Mouse (Mus musculus): ENCODE measurements at regions not wholly inside any gene's neighbourhood (a gene's known extent, or its start where the extent isn't known, plus 50 kb on each side); places are given as distances from the start of the nearest gene placed in this dataset.

DNA sequence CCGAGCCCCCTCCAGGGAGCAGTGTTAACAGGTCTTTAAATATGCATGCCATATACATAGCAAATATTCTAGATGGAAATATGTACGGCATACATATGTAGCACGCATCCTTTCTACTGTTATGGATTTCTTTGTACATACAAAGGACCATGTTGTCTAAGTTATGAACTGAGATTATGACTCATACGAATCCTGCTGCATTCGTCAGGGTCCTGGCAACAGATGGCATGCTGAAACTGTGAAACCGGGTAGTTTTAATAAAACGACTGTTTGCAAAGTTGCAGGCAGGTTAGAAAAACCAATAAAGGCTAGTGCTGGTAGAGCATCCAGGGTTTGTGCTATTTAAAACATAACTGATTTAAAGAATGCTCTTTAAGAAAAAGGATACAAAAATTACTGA lies 88.8 kb upstream of the Tlk1 start:
- Histone ChIP-seq H3K9me3 (ENCODE audit: control insufficient read depth, low read length) (no peaks in the 10 kb centered on the region), H3K27ac (ENCODE audit: low read depth, low read length) (no peak overlapping the region), H3K4me2 (ENCODE audit: low read depth) (no peak overlapping the region), H3K4me3 (ENCODE audit: low read depth, low read length) (no peak overlapping the region), H3K27me3 (ENCODE audit: control insufficient read depth, insufficient read depth, low read length) (no peaks in the 10 kb centered on the region), H3K9ac (ENCODE audit: low read length) (no peak overlapping the region), H3K4me1 (ENCODE audit: control insufficient read depth, insufficient read depth, low read length) (no peaks in the 10 kb centered on the region), H3K36me3 (ENCODE audit: control insufficient read depth, insufficient read depth, low read length) (no peaks in the 10 kb centered on the region)
- DNase-seq (ENCODE audit: low spot score) (no peak), ATAC-seq (ENCODE audit: insufficient read depth, low FRiP score, low TSS enrichment) (no peak)
- WGBS = 92% methylated on average over 7 of the region's 7 CpGs

DNA sequence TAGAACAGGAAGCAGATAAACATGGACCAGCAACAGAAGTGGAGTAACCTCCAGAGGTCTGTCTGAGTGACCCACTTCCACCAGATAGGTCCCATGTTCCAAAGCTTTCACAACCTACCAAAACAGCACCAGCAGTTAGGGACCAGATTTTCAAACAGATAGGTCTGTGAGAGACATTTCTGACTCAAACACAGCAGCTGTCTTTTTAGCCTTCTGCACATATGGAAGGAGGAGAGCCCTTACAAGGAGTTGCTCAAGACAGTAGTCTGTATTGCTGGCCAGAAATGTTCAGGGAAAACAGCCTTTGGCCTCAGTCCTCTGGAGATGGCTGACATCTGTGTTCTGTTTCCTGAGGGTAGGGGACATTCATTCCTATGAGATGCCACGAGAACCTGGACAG lies 83.9 kb upstream of the Tlk1 start:
- H3K4me3 ChIP-seq (ENCODE audit: low read depth, low read length) = no peak overlapping the region
- no peak overlapping the region for H3K4me2 ChIP-seq (ENCODE audit: low read depth)
- H3K27me3 ChIP-seq (ENCODE audit: control insufficient read depth, insufficient read depth, low read length) = no peaks in the 10 kb centered on the region
- H3K36me3 ChIP-seq (ENCODE audit: control insufficient read depth, insufficient read depth, low read length) = no peaks in the 10 kb centered on the region
- H3K27ac ChIP-seq (ENCODE audit: low read depth, low read length) = no peak overlapping the region
- H3K9me3 ChIP-seq (ENCODE audit: control insufficient read depth, low read length) = no peaks in the 10 kb centered on the region
- H3K4me1 ChIP-seq (ENCODE audit: control insufficient read depth, insufficient read depth, low read length) = peaks cover 6% of the 10 kb centered on the region; the same call in 1 of the 2 replicates
- ATAC-seq (ENCODE audit: insufficient read depth, low FRiP score, low TSS enrichment) (no peak), DNase-seq (ENCODE audit: low spot score) (no peak)
- no peak overlapping the region for H3K9ac ChIP-seq (ENCODE audit: low read length)
- WGBS = 74% methylated on average over 1 of the region's 1 CpGs

DNA sequence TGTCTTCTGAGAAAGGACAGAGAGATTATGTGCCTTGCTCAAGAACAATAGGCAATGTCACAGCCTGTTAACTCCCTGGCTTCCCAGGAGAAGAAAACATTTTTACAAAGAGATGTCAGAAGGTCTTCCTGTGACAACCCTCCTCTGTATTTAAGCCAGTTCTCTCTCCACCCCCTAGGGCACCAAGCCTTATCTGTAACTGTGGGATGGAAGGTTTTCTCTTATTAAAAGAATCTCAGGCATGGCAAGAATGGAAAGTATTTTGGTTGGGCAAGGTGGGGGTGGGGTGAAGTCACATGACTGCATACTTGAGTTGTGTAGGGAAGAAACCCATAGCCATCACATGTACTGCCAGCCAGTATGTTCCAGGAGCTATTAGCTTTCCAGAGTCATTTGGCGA lies 83.1 kb upstream of the Tlk1 start:
- Histone ChIP-seq H3K36me3 (ENCODE audit: control insufficient read depth, insufficient read depth, low read length) (no peaks in the 10 kb centered on the region), H3K9me3 (ENCODE audit: control insufficient read depth, low read length) (no peaks in the 10 kb centered on the region), H3K4me3 (ENCODE audit: low read depth, low read length) (no peak overlapping the region), H3K4me2 (ENCODE audit: low read depth) (no peak overlapping the region), H3K27me3 (ENCODE audit: control insufficient read depth, insufficient read depth, low read length) (no peaks in the 10 kb centered on the region), H3K4me1 (ENCODE audit: control insufficient read depth, insufficient read depth, low read length) (peaks cover 6% of the 10 kb centered on the region; the same call in 1 of the 2 replicates), H3K27ac (ENCODE audit: low read depth, low read length) (no peak overlapping the region), H3K9ac (ENCODE audit: low read length) (no peak overlapping the region)
- WGBS = 73% methylated on average over 1 of the region's 1 CpGs
- DNase-seq (ENCODE audit: low spot score) = peak; percentile 30
- no peak for ATAC-seq (ENCODE audit: insufficient read depth, low FRiP score, low TSS enrichment)

DNA sequence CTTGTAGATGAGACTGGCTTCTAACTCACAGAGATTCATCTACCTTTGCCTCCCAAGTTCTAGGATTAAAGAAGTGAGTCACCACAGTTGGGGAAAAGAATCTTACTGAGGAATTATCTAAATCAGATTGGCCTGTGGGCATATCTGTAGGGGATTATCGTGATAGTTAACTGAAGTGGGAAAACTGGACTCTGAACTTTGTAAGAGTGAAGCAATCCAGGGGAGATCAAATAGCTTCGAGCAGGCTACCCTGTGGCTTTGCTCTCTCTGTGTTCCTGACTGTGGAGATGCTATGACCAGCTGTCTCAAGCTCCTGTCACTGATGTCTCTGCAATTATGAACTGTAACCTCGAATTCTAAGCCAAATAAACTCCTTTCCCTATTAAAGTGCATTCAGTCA lies 80.7 kb upstream of the Tlk1 start:
- H3K27me3 ChIP-seq (ENCODE audit: control insufficient read depth, insufficient read depth, low read length) = no peaks in the 10 kb centered on the region
- no peak overlapping the region for H3K27ac ChIP-seq (ENCODE audit: low read depth, low read length)
- H3K9me3 ChIP-seq (ENCODE audit: control insufficient read depth, low read length) = no peaks in the 10 kb centered on the region
- DNase-seq (ENCODE audit: low spot score) (no peak), ATAC-seq (ENCODE audit: insufficient read depth, low FRiP score, low TSS enrichment) (no peak)
- H3K4me2 ChIP-seq (ENCODE audit: low read depth) = no peak overlapping the region
- 71% methylated on average over 3 of the region's 3 CpGs for WGBS
- no peak overlapping the region for H3K4me3 ChIP-seq (ENCODE audit: low read depth, low read length)
- no peak overlapping the region for H3K9ac ChIP-seq (ENCODE audit: low read length)
- H3K36me3 ChIP-seq (ENCODE audit: control insufficient read depth, insufficient read depth, low read length) = no peaks in the 10 kb centered on the region
- H3K4me1 ChIP-seq (ENCODE audit: control insufficient read depth, insufficient read depth, low read length) = peaks cover 6% of the 10 kb centered on the region; the same call in 1 of the 2 replicates

DNA sequence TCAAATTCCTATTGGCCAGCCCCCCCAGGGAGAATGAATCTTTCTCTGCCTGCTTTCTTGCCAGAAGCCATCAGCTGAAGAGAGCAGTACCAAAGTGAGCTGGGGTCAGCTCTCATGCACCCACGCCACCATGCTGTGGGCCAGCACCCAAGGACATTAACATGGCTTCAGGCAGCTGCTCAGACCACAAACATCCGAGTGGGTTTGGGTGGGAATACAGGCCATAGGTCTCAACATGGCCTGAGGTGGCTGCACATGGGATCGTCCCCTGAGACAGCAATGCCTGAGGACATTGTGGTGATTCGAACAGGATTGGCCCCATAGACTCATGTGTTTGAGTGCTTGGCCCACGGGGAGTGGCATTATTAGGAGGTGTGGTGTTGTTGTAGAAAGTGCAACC lies 78.9 kb upstream of the Tlk1 start:
- Histone ChIP-seq H3K9me3 (ENCODE audit: control insufficient read depth, low read length) (no peaks in the 10 kb centered on the region), H3K36me3 (ENCODE audit: control insufficient read depth, insufficient read depth, low read length) (no peaks in the 10 kb centered on the region), H3K4me3 (ENCODE audit: low read depth, low read length) (no peak overlapping the region), H3K9ac (ENCODE audit: low read length) (no peak overlapping the region), H3K27ac (ENCODE audit: low read depth, low read length) (no peak overlapping the region), H3K4me2 (ENCODE audit: low read depth) (no peak overlapping the region), H3K4me1 (ENCODE audit: control insufficient read depth, insufficient read depth, low read length) (peaks cover 6% of the 10 kb centered on the region; the same call in 1 of the 2 replicates), H3K27me3 (ENCODE audit: control insufficient read depth, insufficient read depth, low read length) (no peaks in the 10 kb centered on the region)
- DNase-seq (ENCODE audit: low spot score) = no peak
- 93% methylated on average over 5 of the region's 5 CpGs for WGBS
- ATAC-seq (ENCODE audit: insufficient read depth, low FRiP score, low TSS enrichment) = no peak

DNA sequence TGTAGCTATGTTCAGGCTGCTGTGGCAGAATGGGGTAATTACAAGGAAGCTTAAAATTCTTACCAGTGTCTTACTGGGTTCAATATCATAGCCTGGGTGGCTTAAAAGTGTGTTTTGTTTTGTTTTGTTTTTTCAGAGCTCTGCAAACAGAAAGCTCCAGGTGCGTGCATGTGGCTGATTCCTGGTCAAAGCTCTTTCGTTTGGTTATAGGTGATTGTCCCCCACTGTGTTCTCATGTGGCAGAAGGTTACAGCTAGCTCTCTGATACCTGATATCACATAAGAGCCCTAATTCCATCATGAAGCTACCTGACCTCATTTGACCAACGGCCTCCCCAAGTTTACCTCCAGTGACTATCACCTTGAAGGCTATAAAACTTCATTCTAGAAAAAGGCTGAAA lies 76.7 kb upstream of the Tlk1 start:
- Histone ChIP-seq H3K4me1 (ENCODE audit: control insufficient read depth, insufficient read depth, low read length) (no peaks in the 10 kb centered on the region), H3K4me2 (ENCODE audit: low read depth) (no peak overlapping the region), H3K4me3 (ENCODE audit: low read depth, low read length) (no peak overlapping the region), H3K9ac (ENCODE audit: low read length) (no peak overlapping the region), H3K36me3 (ENCODE audit: control insufficient read depth, insufficient read depth, low read length) (no peaks in the 10 kb centered on the region), H3K27me3 (ENCODE audit: control insufficient read depth, insufficient read depth, low read length) (no peaks in the 10 kb centered on the region), H3K9me3 (ENCODE audit: control insufficient read depth, low read length) (no peaks in the 10 kb centered on the region), H3K27ac (ENCODE audit: low read depth, low read length) (no peak overlapping the region)
- 89% methylated on average over 3 of the region's 3 CpGs for WGBS
- no peak for ATAC-seq (ENCODE audit: insufficient read depth, low FRiP score, low TSS enrichment)
- no peak for DNase-seq (ENCODE audit: low spot score)

DNA sequence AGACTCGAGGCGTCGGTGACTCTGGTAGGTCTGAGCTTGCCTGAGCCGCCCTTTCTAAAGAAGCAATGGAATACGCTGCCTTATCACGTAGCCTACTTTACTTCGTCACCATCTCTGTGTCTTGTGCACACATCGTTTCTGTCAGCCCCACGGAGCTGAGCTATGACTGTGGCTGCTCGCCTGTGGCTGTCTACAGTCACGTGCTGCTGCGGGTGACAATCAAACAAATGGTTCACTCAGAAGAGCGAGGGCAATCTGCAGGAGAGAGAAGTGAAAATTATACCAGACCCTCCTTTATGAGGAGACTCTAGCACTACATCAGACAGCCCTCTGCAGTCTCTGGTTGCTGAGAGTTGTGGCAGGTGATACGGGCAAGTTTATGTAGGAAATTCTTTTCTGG lies 76.0 kb upstream of the Tlk1 start:
- H3K9me3 ChIP-seq (ENCODE audit: control insufficient read depth, low read length) = no peaks in the 10 kb centered on the region
- no peak overlapping the region for H3K4me2 ChIP-seq (ENCODE audit: low read depth)
- ATAC-seq (ENCODE audit: insufficient read depth, low FRiP score, low TSS enrichment) (no peak), DNase-seq (ENCODE audit: low spot score) (no peak)
- no peak overlapping the region for H3K9ac ChIP-seq (ENCODE audit: low read length)
- no peaks in the 10 kb centered on the region for H3K4me1 ChIP-seq (ENCODE audit: control insufficient read depth, insufficient read depth, low read length)
- H3K27me3 ChIP-seq (ENCODE audit: control insufficient read depth, insufficient read depth, low read length) = no peaks in the 10 kb centered on the region
- no peak overlapping the region for H3K4me3 ChIP-seq (ENCODE audit: low read depth, low read length)
- no peaks in the 10 kb centered on the region for H3K36me3 ChIP-seq (ENCODE audit: control insufficient read depth, insufficient read depth, low read length)
- H3K27ac ChIP-seq (ENCODE audit: low read depth, low read length) = no peak overlapping the region; the same call in 1 of the 2 replicates
- 86% methylated on average over 14 of the region's 14 CpGs for WGBS

DNA sequence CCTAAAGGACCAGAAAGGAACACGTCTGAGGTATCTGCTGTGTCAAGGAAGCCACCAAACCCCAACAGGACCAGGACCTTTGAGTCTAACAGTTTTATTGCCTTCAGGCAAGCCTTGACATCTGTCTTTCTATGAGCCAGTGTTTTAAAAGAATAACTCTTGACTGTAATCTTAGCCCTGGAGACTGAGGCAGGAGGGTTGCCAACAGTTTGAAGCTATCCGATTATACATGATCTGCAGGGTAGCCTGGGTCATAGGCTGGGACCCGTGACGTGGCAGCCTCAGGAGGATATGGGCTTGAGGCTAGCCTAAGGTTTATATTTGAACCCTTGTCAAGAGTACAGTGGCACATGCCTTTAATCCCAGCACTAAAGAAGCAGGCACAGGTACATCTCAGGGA lies 73.5 kb upstream of the Tlk1 start:
- Histone ChIP-seq H3K4me1 (ENCODE audit: control insufficient read depth, insufficient read depth, low read length) (no peaks in the 10 kb centered on the region), H3K9ac (ENCODE audit: low read length) (no peak overlapping the region), H3K27ac (ENCODE audit: low read depth, low read length) (no peak overlapping the region), H3K9me3 (ENCODE audit: control insufficient read depth, low read length) (no peaks in the 10 kb centered on the region), H3K4me2 (ENCODE audit: low read depth) (no peak overlapping the region), H3K36me3 (ENCODE audit: control insufficient read depth, insufficient read depth, low read length) (no peaks in the 10 kb centered on the region), H3K4me3 (ENCODE audit: low read depth, low read length) (no peak overlapping the region), H3K27me3 (ENCODE audit: control insufficient read depth, insufficient read depth, low read length) (no peaks in the 10 kb centered on the region)
- ATAC-seq (ENCODE audit: insufficient read depth, low FRiP score, low TSS enrichment) (no peak), DNase-seq (ENCODE audit: low spot score) (no peak)
- 90% methylated on average over 4 of the region's 4 CpGs for WGBS

DNA sequence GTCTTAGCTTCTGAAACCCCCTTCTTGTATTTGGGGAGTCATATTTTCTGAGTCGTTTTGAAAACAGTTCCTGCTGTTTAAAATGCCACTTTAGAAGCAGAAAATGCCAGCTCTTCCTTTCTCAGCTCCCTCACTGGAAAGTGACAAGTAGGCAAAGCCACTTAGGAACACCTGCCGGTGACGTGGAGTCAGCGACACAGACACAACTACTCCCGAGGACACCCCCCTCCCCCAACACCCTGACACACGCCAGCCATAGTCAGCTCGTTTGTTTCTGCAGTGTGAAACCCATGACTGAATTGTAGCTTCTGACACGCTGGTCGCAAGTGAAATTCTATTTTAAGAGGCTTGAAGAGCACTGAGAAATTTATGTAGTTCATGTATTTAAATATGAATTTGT lies 72.9 kb upstream of the Tlk1 start:
- 83% methylated on average over 9 of the region's 9 CpGs for WGBS
- DNase-seq (ENCODE audit: low spot score) (no peak), ATAC-seq (ENCODE audit: insufficient read depth, low FRiP score, low TSS enrichment) (no peak)
- H3K4me2 ChIP-seq (ENCODE audit: low read depth) = no peak overlapping the region
- H3K4me1 ChIP-seq (ENCODE audit: control insufficient read depth, insufficient read depth, low read length) = no peaks in the 10 kb centered on the region
- H3K4me3 ChIP-seq (ENCODE audit: low read depth, low read length) = no peak overlapping the region
- no peak overlapping the region for H3K9ac ChIP-seq (ENCODE audit: low read length)
- no peaks in the 10 kb centered on the region for H3K36me3 ChIP-seq (ENCODE audit: control insufficient read depth, insufficient read depth, low read length)
- no peak overlapping the region for H3K27ac ChIP-seq (ENCODE audit: low read depth, low read length)
- H3K9me3 ChIP-seq (ENCODE audit: control insufficient read depth, low read length) = no peaks in the 10 kb centered on the region
- no peaks in the 10 kb centered on the region for H3K27me3 ChIP-seq (ENCODE audit: control insufficient read depth, insufficient read depth, low read length)

All from neural tube, embryonic 11.5 days (tissue).